Mouse (Mus musculus) cortical plate, adult 2 months (tissue): ENCODE results near the gene 1600012H06Rik.

ENCODE experiments used
- CTCF ChIP-seq: fragments of 200-500 bp; IDR thresholded peaks from 2 replicates; pipeline ENCODE4 v1.5.1; 2011; ENCODE audit warnings: mild to moderate bottlenecking, control low read depth, low read length; ENCODE audit not compliant: insufficient read depth; ENCODE audit errors: extremely low read depth
- POLR2A ChIP-seq: fragments of 200-500 bp; IDR thresholded peaks from 2 replicates; pipeline ENCODE4 v1.6.1; 2011; ENCODE audit warnings: mild to moderate bottlenecking, low read length, control low read depth; ENCODE audit not compliant: insufficient read depth; ENCODE audit errors: extremely low read depth

- TF ChIP-seq CTCF (no peak), POLR2A (no peak)
Observed at GRCm38 (mm10) chr17:14907136-14907535, 35.8 kb upstream of the 1600012H06Rik start.
